In the genomic region with DNA sequence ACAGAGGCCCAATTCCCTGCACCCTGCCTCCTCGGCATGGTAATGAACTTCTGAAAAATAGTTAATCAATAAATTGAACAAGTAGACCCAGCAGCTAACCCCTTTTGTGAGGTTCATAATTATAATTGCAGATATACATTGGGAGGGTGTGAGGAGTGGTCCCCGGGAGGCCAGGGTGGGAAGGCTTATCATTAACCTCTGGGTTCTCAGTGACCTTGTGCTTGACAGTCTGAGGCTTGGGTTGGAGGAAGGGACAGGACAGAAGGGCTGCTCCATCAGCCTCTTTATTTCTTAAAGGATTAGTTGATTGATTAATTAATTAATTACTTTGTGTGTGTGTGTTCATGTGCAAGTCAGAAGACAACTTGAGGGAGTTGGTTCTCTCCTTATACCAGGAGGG, we compare ENCODE assay signal across 24 mouse cellular contexts. TPM values are rescaled to one million over a fixed set of nuclear protein-coding genes. Genes with fewer than 3 reads are reported as not detected.
"Had no signal": no experiment of that assay in that cellular context is flagged by ENCODE, and none has a peak within 500 bp of the region (broad histone marks: within the 10 kb centered on the region; RNA-seq: fewer than 3 reads in every experiment).

No protein-coding gene starts in this region.

- H3K36me3 ChIP-seq: limb, embryonic 10.5 days; limb, embryonic 13.5 days; liver, embryonic 12.5 days; liver, embryonic 15.5 days; lung, embryonic 15.5 days had no signal

- ATAC-seq: intestine, embryonic 16.5 days; liver, embryonic 12.5 days had no signal

- H3K27ac ChIP-seq: kidney, postnatal 0 days; layer of hippocampus, adult 2 months; limb, embryonic 10.5 days; limb, embryonic 13.5 days; liver, embryonic 12.5 days; liver, embryonic 15.5 days; lung, embryonic 15.5 days had no signal

- DNase-seq: kidney, adult 18-20 months; kidney, adult 9 months; kidney, postnatal 25 days; layer of hippocampus, adult 9-11 months; liver; lung, adult 18-20 months; lung, postnatal 10 days; lung, postnatal 36 days; thymus, adult 18-20 months; thymus, postnatal 36 days had no signal

- H3K9ac ChIP-seq: limb, embryonic 13.5 days; liver, embryonic 12.5 days; liver, embryonic 15.5 days; lung, embryonic 15.5 days had no signal

- H3K9me3 ChIP-seq: limb, embryonic 10.5 days; limb, embryonic 13.5 days; liver, embryonic 12.5 days; liver, embryonic 15.5 days; lung, embryonic 15.5 days; megakaryocyte, embryonic 14.5 days had no signal

- H3K4me3 ChIP-seq: layer of hippocampus, adult 2 months; limb, embryonic 10.5 days; limb, embryonic 13.5 days; liver, embryonic 12.5 days; liver, embryonic 15.5 days; lung, embryonic 15.5 days; megakaryocyte, embryonic 14.5 days had no signal

- H3K4me1 ChIP-seq: liver, embryonic 12.5 days; liver, embryonic 15.5 days; megakaryocyte, embryonic 14.5 days had no signal

- H3K4me2 ChIP-seq: limb, embryonic 13.5 days; liver, embryonic 12.5 days; liver, embryonic 15.5 days; lung, embryonic 15.5 days had no signal

RNA-seq across cellular contexts. Expression of a gene that starts 40.1 kb away (rescaled TPM):
- polyA plus RNA-seq: kidney, postnatal 0 days; large intestine, adult 2 months; limb, embryonic 10.5 days; limb, embryonic 13.5 days; liver, embryonic 12.5 days; liver, embryonic 15.5 days; small intestine, adult 2 months; spleen, adult 2 months; stomach, embryonic 16.5 days; testis, adult 2 months had no signal
